Mouse (Mus musculus): Measurements from ENCODE around the gene Gm20449.
"Not testable (repeated sequence)": the region's sequence is repeated elsewhere in the genome, so short reads cannot be mapped to it uniquely, and the experiment has no call there.

Gm20449 gene

GRCm38 (mm10) chr7:41499389-41500049 is at the start of gene Gm20449, which contains the start of gene AW146154:
Gene Gm20449, minus strand, starts transcription at chr7:41499417.
Gene AW146154, minus strand, starts transcription at chr7:41499890.
- ChIA-PET CTCF (interaction anchor here in 3 of 4 experiments (0.6 to 3.2 kb wide), 20 partner anchors 8 to 1982 kb away, joined by 3 to 34 read pairs (median 4); partner anchors contain the start of genes Zfp788 (in 3 of the 3), AI987944 (in 1 of the 3) and Zfp619 (in 1 of the 3)), POLR2A (interaction anchor here in 3 of 4 experiments (0.5 to 6.9 kb wide), 41 partner anchors 8 to 1982 kb away, joined by 3 to 80 read pairs (median 5); partner anchors contain the start of genes AI987944 (in 3 of the 3), Zfp788 (in 2 of the 3), 2610021A01Rik (in 1 of the 3) and Gm6871 (in 1 of the 3))

- CTCF ChIA-PET: interaction anchor here in 2 of 4 experiments (1.3 to 1.4 kb wide), 2 partner anchors 12 kb away, joined by 4 read pairs; no protein-coding TSS in a partner anchor
- POLR2A ChIA-PET: interaction anchor here (1.0 to 1.7 kb wide), 9 partner anchors 12 to 121 kb away, joined by 3 to 11 read pairs (median 5); partner anchors contain the start of genes Gm20449 (in 3 of the 4), Zfp788 (in 2 of the 4) and AW146154 (in 1 of the 4)
Observed at GRCm38 (mm10) chr7:41512672-41513071, 13.5 kb upstream of the Gm20449 start.

- ChIA-PET CTCF (interaction anchor here in 2 of 4 experiments (1.3 to 1.4 kb wide), 2 partner anchors 12 kb away, joined by 4 read pairs; no protein-coding TSS in a partner anchor), POLR2A (interaction anchor here (0.6 to 1.7 kb wide), 12 partner anchors 10 to 121 kb away, joined by 3 to 11 read pairs (median 4); partner anchors contain the start of genes Gm20449 (in 3 of the 4), Zfp788 (in 3 of the 4) and AW146154 (in 1 of the 4))
Observed at GRCm38 (mm10) chr7:41512207-41512606, 13.0 kb upstream of the Gm20449 start.

- ChIA-PET CTCF (interaction anchor here in 2 of 4 experiments (0.6 to 1.4 kb wide), 2 partner anchors 737 to 1286 kb away, joined by 3 read pairs; no protein-coding TSS in a partner anchor), POLR2A (interaction anchor here in 2 of 4 experiments (0.6 to 6.9 kb wide), 7 partner anchors 10 to 273 kb away, joined by 3 to 80 read pairs (median 4); partner anchors contain the start of gene Zfp788 (in 2 of the 2))
Observed at GRCm38 (mm10) chr7:41502402-41502801, 3.2 kb upstream of the Gm20449 start.

GRCm38 (mm10) chr7:41500151-41500934 is 1.1 kb upstream of the Gm20449 start:
- CTCF ChIA-PET: interaction anchor here in 3 of 4 experiments (0.6 to 3.2 kb wide), 20 partner anchors 8 to 1983 kb away, joined by 3 to 34 read pairs (median 4); partner anchors contain the start of genes Zfp788 (in 2 of the 3), AI987944 (in 1 of the 3), Gm6871 (in 1 of the 3) and Zfp619 (in 1 of the 3)
- POLR2A ChIA-PET: interaction anchor here in 3 of 4 experiments (0.5 to 6.9 kb wide), 36 partner anchors 10 to 1088 kb away, joined by 3 to 80 read pairs (median 5); partner anchors contain the start of genes AI987944 (in 3 of the 3), Zfp788 (in 2 of the 3) and 2610021A01Rik (in 1 of the 3)

- ChIA-PET POLR2A (interaction anchor here in 3 of 4 experiments (0.5 to 6.9 kb wide), 34 partner anchors 8 to 1981 kb away, joined by 3 to 80 read pairs (median 5); partner anchors contain the start of genes AI987944 (in 3 of the 3), Zfp788 (in 2 of the 3), 2610021A01Rik (in 1 of the 3) and Gm6871 (in 1 of the 3)), CTCF (interaction anchor here in 3 of 4 experiments (0.8 to 3.2 kb wide), 8 partner anchors 9 to 134 kb away, joined by 3 to 34 read pairs (median 6); partner anchors contain the start of genes Zfp788 (in 3 of the 3) and AI987944 (in 1 of the 3))
Observed at GRCm38 (mm10) chr7:41499018-41499388, 214 bp downstream of the Gm20449 start.

- CTCF ChIA-PET: interaction anchor here in 3 of 4 experiments (1.4 to 3.2 kb wide), 3 partner anchors 47 to 135 kb away, joined by 4 to 15 read pairs (median 5); partner anchors contain the start of gene Zfp788 (in 2 of the 3)
- POLR2A ChIA-PET: interaction anchor here in 3 of 4 experiments (0.9 to 6.9 kb wide), 21 partner anchors 9 to 1981 kb away, joined by 3 to 80 read pairs (median 5); partner anchors contain the start of genes AI987944 (in 2 of the 3), Zfp788 (in 2 of the 3), Gm6871 (in 1 of the 3) and Zfp619 (in 1 of the 3)
Observed at GRCm38 (mm10) chr7:41498464-41498863, 753 bp downstream of the Gm20449 start.

GRCm38 (mm10) chr7:41497871-41498270 is 1.3 kb downstream of the Gm20449 start:
- ChIA-PET CTCF (interaction anchor here in 1 of 4 experiments (0.7 kb wide), 1 partner anchor 134 kb away, joined by 5 read pairs; no protein-coding TSS in a partner anchor), POLR2A (interaction anchor here in 2 of 4 experiments (0.6 to 6.9 kb wide), 6 partner anchors 14 to 159 kb away, joined by 3 to 80 read pairs (median 22); partner anchors contain the start of genes Zfp788 (in 2 of the 2) and AI987944 (in 1 of the 2))

- ChIA-PET POLR2A (interaction anchor here in 3 of 4 experiments (0.7 to 2.1 kb wide), 10 partner anchors 47 to 554 kb away, joined by 3 to 12 read pairs (median 4); partner anchors contain the start of genes Zfp788 (in 3 of the 3), AW146154 (in 2 of the 3), Gm20449 (in 2 of the 3) and AI987944 (in 1 of the 3)), CTCF (interaction anchor here in 2 of 4 experiments (0.7 to 1.2 kb wide), 3 partner anchors 48 to 934 kb away, joined by 3 to 6 read pairs (median 4); partner anchors contain the start of genes AW146154 (in 1 of the 2) and Gm20449 (in 1 of the 2))
Observed at GRCm38 (mm10) chr7:41451864-41452263, 47.4 kb downstream of the Gm20449 start.

- POLR2A ChIA-PET: not testable (repeated sequence)
Observed at GRCm38 (mm10) chr7:41448596-41448995, 50.6 kb downstream of the Gm20449 start, which contains the start of gene Vmn2r57. Gene Vmn2r57, minus strand, starts transcription at chr7:41448696.

GRCm38 (mm10) chr7:41394130-41394529 is 105.1 kb downstream of the Gm20449 start:
- ChIA-PET CTCF (interaction anchor here in 1 of 4 experiments (0.6 kb wide), 1 partner anchor 238 kb away, joined by 3 read pairs; no protein-coding TSS in a partner anchor), POLR2A (interaction anchor here in 3 of 4 experiments (0.6 to 2.6 kb wide), 7 partner anchors 15 to 256 kb away, joined by 3 to 42 read pairs (median 10); partner anchors contain the start of genes AW146154 (in 2 of the 3), Gm20449 (in 2 of the 3) and Zfp788 (in 1 of the 3))

More at GRCm38 (mm10) chr7:41448596-41448995, 50.6 kb downstream of the Gm20449 start, which contains the start of gene Vmn2r57:
- CTCF ChIA-PET: not testable (repeated sequence)

GRCm38 (mm10) chr7:41393048-41393971 is 105.9 kb downstream of the Gm20449 start, which contains the start of gene AI987944:
Gene AI987944, minus strand, starts transcription at chr7:41393379.
- CTCF ChIA-PET: interaction anchor here in 1 of 4 experiments (1.0 to 1.5 kb wide), 2 partner anchors 106 to 110 kb away, joined by 3 to 10 read pairs; partner anchors contain the start of genes AW146154 and Gm20449
- POLR2A ChIA-PET: interaction anchor here (0.6 to 2.6 kb wide), 31 partner anchors 10 to 1876 kb away, joined by 3 to 42 read pairs (median 5); partner anchors contain the start of genes AW146154 (in 3 of the 4), Gm20449 (in 3 of the 4), Zfp788 (in 3 of the 4) and 2610021A01Rik (in 1 of the 4)

All from embryonic stem cell, embryonic (primary cell).